15 mouse cellular contexts compared by ENCODE assay signal in genomic region chr2:80731324-80731723, GRCm38 (mm10).
DNase-seq lines count a peak whose midpoint lies in the region; ATAC-seq and TF ChIP-seq lines count a peak whose summit lies in the region.
"Had no signal": no experiment of that assay in that cellular context is flagged by ENCODE, and none has a peak within 500 bp of the region (broad histone marks: within the 10 kb centered on the region; RNA-seq: fewer than 3 reads in every experiment).

No protein-coding gene starts in this region.

- no peak overlapping the region for H3K9ac ChIP-seq in forebrain, embryonic 14.5 days (ENCODE audit: low read length)
- H3K9ac ChIP-seq in forebrain, embryonic 12.5 days: no peak overlapping the region
- no peak overlapping the region for H3K9ac ChIP-seq in intestine, postnatal 0 days (ENCODE audit: low read depth, low read length)
- H3K9ac ChIP-seq: embryonic facial prominence, embryonic 12.5 days; liver, embryonic 12.5 days had no signal

- no peaks in the 10 kb centered on the region for H3K9me3 ChIP-seq in forebrain, embryonic 14.5 days (replicated peaks; ENCODE audit: control insufficient read depth, low read length)
- H3K9me3 ChIP-seq in forebrain, embryonic 12.5 days: no peaks in the 10 kb centered on the region
- no peaks in the 10 kb centered on the region for H3K9me3 ChIP-seq in intestine, postnatal 0 days (ENCODE audit: control insufficient read depth)
- H3K9me3 ChIP-seq: embryonic facial prominence, embryonic 12.5 days; liver, embryonic 12.5 days had no signal

- no peak overlapping the region for H3K4me3 ChIP-seq in forebrain, embryonic 14.5 days (ENCODE audit: low read depth, low read length)
- no peak overlapping the region for H3K4me3 ChIP-seq in forebrain, embryonic 12.5 days (replicated peaks)
- no peak overlapping the region for H3K4me3 ChIP-seq in layer of hippocampus, adult 2 months
- H3K4me3 ChIP-seq in intestine, postnatal 0 days (ENCODE audit: low read depth, low read length): no peak overlapping the region
- H3K4me3 ChIP-seq: embryonic facial prominence, embryonic 12.5 days; liver, embryonic 12.5 days had no signal

- H3K4me1 ChIP-seq in forebrain, embryonic 14.5 days (ENCODE audit: control insufficient read depth, insufficient read depth, low read length): no peaks in the 10 kb centered on the region
- no peaks in the 10 kb centered on the region for H3K4me1 ChIP-seq in forebrain, embryonic 12.5 days
- H3K4me1 ChIP-seq in intestine, postnatal 0 days (replicated peaks; ENCODE audit: control insufficient read depth, insufficient read depth, low read length): no peaks in the 10 kb centered on the region
- H3K4me1 ChIP-seq: embryonic facial prominence, embryonic 12.5 days; liver, embryonic 12.5 days had no signal

- peak; percentile 68 for DNase-seq in forebrain, embryonic 14.5 days (ENCODE audit: low spot score)
- DNase-seq in layer of hippocampus, adult 18-20 months (ENCODE audit: low spot score in 2 of 2): peak; percentile 40 to 76
- DNase-seq in layer of hippocampus, postnatal 10 days (ENCODE audit: low spot score in 2 of 2): no peak
- DNase-seq in Muller cell, postnatal 12 days (ENCODE audit: inconsistent ontology term): peak; percentile 74
- peak; percentile 18 to 62 for DNase-seq in layer of hippocampus, adult 2 months (ENCODE audit: low spot score in 2 of 2)
- DNase-seq: adrenal gland, adult 2 months; B cell, adult 2 months; cerebellum, postnatal 36 days; heart, adult 18-20 months had no signal

- WGBS in forebrain, embryonic 14.5 days: 72% methylated on average over 3 of the region's 3 CpGs
- WGBS in forebrain, embryonic 12.5 days: 88% methylated on average over 3 of the region's 3 CpGs
- 87% methylated on average over 3 of the region's 3 CpGs for WGBS in intestine, postnatal 0 days

- TF ChIP-seq CTCF in layer of hippocampus, adult 2 months (conservative IDR thresholded peaks at IDR 0.05): no peak
- TF ChIP-seq CTCF in intestine, postnatal 0 days (IDR thresholded peaks at IDR 0.05; ENCODE audit: low read depth): no peak

- H3K4me2 ChIP-seq in forebrain, embryonic 14.5 days (ENCODE audit: low read length): no peak overlapping the region
- H3K4me2 ChIP-seq in forebrain, embryonic 12.5 days: no peak overlapping the region
- H3K4me2 ChIP-seq in intestine, postnatal 0 days (replicated peaks; ENCODE audit: low read depth): no peak overlapping the region
- H3K4me2 ChIP-seq: embryonic facial prominence, embryonic 12.5 days; liver, embryonic 12.5 days had no signal

- ATAC-seq in forebrain, embryonic 14.5 days: no peak; the same call in 1 of the 2 replicates
- no peak for ATAC-seq in forebrain, embryonic 12.5 days (ENCODE audit: low FRiP score)
- no peak for ATAC-seq in intestine, postnatal 0 days
- ATAC-seq: inflammation-experienced regulatory T-cells, adult 6 months; liver, embryonic 12.5 days had no signal

- H3K27me3 ChIP-seq in forebrain, embryonic 14.5 days (replicated peaks; ENCODE audit: control insufficient read depth, insufficient read depth, low read length): no peaks in the 10 kb centered on the region
- no peaks in the 10 kb centered on the region for H3K27me3 ChIP-seq in forebrain, embryonic 12.5 days
- H3K27me3 ChIP-seq in intestine, postnatal 0 days (replicated peaks; ENCODE audit: control insufficient read depth, insufficient read depth, low read length): no peaks in the 10 kb centered on the region
- H3K27me3 ChIP-seq: embryonic facial prominence, embryonic 12.5 days; liver, embryonic 12.5 days had no signal

- no peak overlapping the region for H3K27ac ChIP-seq in forebrain, embryonic 14.5 days (ENCODE audit: low read depth, low read length)
- no peak overlapping the region for H3K27ac ChIP-seq in forebrain, embryonic 12.5 days
- H3K27ac ChIP-seq in layer of hippocampus, adult 2 months: peak overlapping the region; percentile 40
- H3K27ac ChIP-seq in intestine, postnatal 0 days (ENCODE audit: low read depth, low read length): no peak overlapping the region
- H3K27ac ChIP-seq: embryonic facial prominence, embryonic 12.5 days; liver, embryonic 12.5 days; stomach, postnatal 0 days had no signal

- H3K36me3 ChIP-seq in forebrain, embryonic 14.5 days (ENCODE audit: control insufficient read depth, insufficient read depth, low read length): no peaks in the 10 kb centered on the region
- H3K36me3 ChIP-seq in forebrain, embryonic 12.5 days (replicated peaks): no peaks in the 10 kb centered on the region
- no peaks in the 10 kb centered on the region for H3K36me3 ChIP-seq in intestine, postnatal 0 days (ENCODE audit: control insufficient read depth, insufficient read depth)
- H3K36me3 ChIP-seq: embryonic facial prominence, embryonic 12.5 days; liver, embryonic 12.5 days had no signal

Comparison
In these comparisons a context has a peak if more than half of its experiments do, and no peak if none do; other contexts are left out.
1. DNase-seq: peak in forebrain, embryonic 14.5 days (single experiment), layer of hippocampus, adult 18-20 months (2 of 2), Muller cell, postnatal 12 days (single experiment) and layer of hippocampus, adult 2 months (2 of 2); none in layer of hippocampus, postnatal 10 days (0 of 2).